Mouse (Mus musculus) forebrain, embryonic 14.5 days (tissue): Measurements from ENCODE around the gene Aup1. TPM values are rescaled to one million over a fixed set of nuclear protein-coding genes. Genes with fewer than 3 reads are reported as not detected.

ENCODE experiments used
- ATAC-seq: fragments of 200-750 bp; cut with Nextera tagmentation; 2 replicates; pipeline ENCODE4 v1.8.0; 2017; ENCODE audit warnings: mild to moderate bottlenecking, moderate library complexity
- DNase-seq: peaks from one replicate; pipeline ENCODE4 v3.0.0-alpha.2; 2015; ENCODE audit warnings: low spot score
- H3K27ac ChIP-seq: fragments of 300-500 bp; sonication (generic); 2 replicates; pipeline ENCODE4 v1.5.1; 2014; ENCODE audit warnings: low read depth, mild to moderate bottlenecking, control low read depth, low read length, moderate library complexity
- H3K27me3 ChIP-seq: fragments of 300-500 bp; sonication (generic); replicated peaks from 2 replicates; pipeline ENCODE4 v1.6.1; 2014; ENCODE audit warnings: low read length, control low read depth, mixed read lengths; ENCODE audit not compliant: control insufficient read depth, insufficient read depth
- H3K36me3 ChIP-seq: fragments of 300-500 bp; sonication (generic); 2 replicates; pipeline ENCODE4 v1.6.1; 2014; ENCODE audit warnings: low read length, control low read depth; ENCODE audit not compliant: control insufficient read depth, insufficient read depth
- H3K4me1 ChIP-seq: fragments of 300-500 bp; sonication (generic); 2 replicates; pipeline ENCODE4 v1.6.1; 2014; ENCODE audit warnings: antibody characterized with exemption, low read length, control low read depth; ENCODE audit not compliant: control insufficient read depth, insufficient read depth
- H3K4me2 ChIP-seq: fragments of 300-500 bp; sonication (generic); 2 replicates; pipeline ENCODE4 v1.6.1; 2014; ENCODE audit warnings: mild to moderate bottlenecking, control low read depth, low read length
- H3K4me3 ChIP-seq: fragments of 300-500 bp; sonication (generic); 2 replicates; pipeline ENCODE4 v1.5.1; 2014; ENCODE audit warnings: low read depth, low read length, control low read depth
- H3K9ac ChIP-seq: fragments of 300-500 bp; sonication (generic); 2 replicates; pipeline ENCODE4 v1.6.1; 2014; ENCODE audit warnings: mild to moderate bottlenecking, low read length, control low read depth, moderate library complexity
- H3K9me3 ChIP-seq: fragments of 300-500 bp; sonication (generic); replicated peaks from 2 replicates; pipeline ENCODE4 v1.6.1; 2016; ENCODE audit warnings: low read length, control low read depth, mixed read lengths; ENCODE audit not compliant: control insufficient read depth
- WGBS: fragments of 180-500 bp; shearing (Covaris S2); extraction: QIAGEN DNeasy Blood & Tissue Kit; methylation state at CpG from one replicate; pipeline ENCODE4 v1.1.7; 2014; 5-methylcytosine and 5-hydroxymethylcytosine counted together
- polyA plus RNA-seq: library from polyadenylated mRNA; unstranded; fragments of >200 nt; fragmentation: Nextera tagmentation; extraction: Ambion mirVana; gene quantifications from 2 replicates; pipeline ENCODE4 v1.2.1, GENCODE M21; 2014

Gene Aup1
- polyA plus RNA-seq, 1 experiment from 2014 or later: 101 TPM

DNA sequence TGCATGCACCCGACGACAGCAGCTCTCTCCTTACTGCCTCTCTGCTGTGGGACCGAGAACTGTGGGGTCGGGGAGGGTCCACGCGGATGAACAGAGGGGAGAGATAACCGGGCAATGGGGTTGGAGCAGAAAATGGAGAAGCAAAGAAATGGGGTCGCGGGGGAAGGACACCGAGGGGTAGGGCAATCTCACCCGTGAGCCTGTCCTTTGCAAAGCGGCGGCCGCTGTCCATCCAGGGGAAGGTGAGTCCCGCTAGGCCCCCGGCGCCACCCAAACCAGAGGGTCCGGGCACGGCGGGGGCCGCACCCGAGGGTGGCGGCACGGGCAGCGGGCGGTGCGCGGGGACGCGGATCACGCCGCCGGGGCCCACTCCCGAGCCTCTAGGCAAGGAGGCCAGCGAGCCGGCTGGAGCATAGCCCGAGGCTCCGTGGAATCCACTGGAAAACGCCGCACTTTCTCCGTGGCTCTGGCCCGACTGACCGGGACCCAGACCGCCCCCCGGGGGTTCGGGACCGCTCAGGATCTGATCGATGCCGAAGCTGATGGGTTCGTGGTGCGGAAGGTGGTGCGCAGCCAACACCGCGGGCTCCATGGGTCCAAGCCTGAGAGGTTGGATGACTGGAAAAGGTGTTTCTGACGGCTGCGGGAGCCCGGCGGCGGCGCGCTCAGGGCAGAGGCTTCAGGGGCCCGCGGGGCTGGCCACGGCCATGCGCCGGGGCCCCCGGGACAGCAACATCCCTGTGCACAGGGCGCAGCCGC, 15.3 kb downstream of the Aup1 start:
- Histone ChIP-seq H3K9ac (no peak overlapping the region), H3K4me3 (0 out of 2 replicates have a peak overlapping the region, but pooled peaks have one; percentile 9), H3K27ac (no peak overlapping the region), H3K36me3 (no peaks in the 10 kb centered on the region), H3K4me2 (0 out of 2 replicates have a peak overlapping the region, but pooled peaks have one; percentile 16), H3K9me3 (no peaks in the 10 kb centered on the region), H3K27me3 (peaks cover 91% of the 10 kb centered on the region), H3K4me1 (no peaks in the 10 kb centered on the region; the same call in 1 of the 2 replicates)
- WGBS: 1% methylated on average over 51 of the region's 69 CpGs
- ATAC-seq: 0 out of 2 replicates have a peak, but pooled peaks have one; percentile 16
- DNase-seq: no peak

DNA sequence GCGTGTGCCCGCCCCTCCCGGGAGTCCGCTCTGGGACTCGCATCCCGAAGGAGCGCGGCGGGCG, 15.8 kb downstream of the Aup1 start, which contains the start of gene Tlx2:
Gene Tlx2, minus strand, starts transcription at position 47 of the 64 bp plus-strand sequence.
- H3K4me3 ChIP-seq: 0 out of 2 replicates have a peak within 1 kb of the TSS, but pooled peaks have one; percentile 9
- no peaks in the 10 kb centered on the region for H3K9me3 ChIP-seq
- no peak for DNase-seq
- H3K4me2 ChIP-seq: 0 out of 2 replicates have a peak within 1 kb of the TSS, but pooled peaks have one; percentile 16
- H3K4me1 ChIP-seq: no peaks in the 10 kb centered on the region; the same call in 1 of the 2 replicates
- H3K9ac ChIP-seq: no peak within 1 kb of the TSS
- peaks cover 90% of the 10 kb centered on the region for H3K27me3 ChIP-seq
- WGBS: 0% methylated on average over 10 of the region's 10 CpGs
- no peaks in the 10 kb centered on the region for H3K36me3 ChIP-seq
- ATAC-seq: no peak
- no peak within 1 kb of the TSS for H3K27ac ChIP-seq

DNA sequence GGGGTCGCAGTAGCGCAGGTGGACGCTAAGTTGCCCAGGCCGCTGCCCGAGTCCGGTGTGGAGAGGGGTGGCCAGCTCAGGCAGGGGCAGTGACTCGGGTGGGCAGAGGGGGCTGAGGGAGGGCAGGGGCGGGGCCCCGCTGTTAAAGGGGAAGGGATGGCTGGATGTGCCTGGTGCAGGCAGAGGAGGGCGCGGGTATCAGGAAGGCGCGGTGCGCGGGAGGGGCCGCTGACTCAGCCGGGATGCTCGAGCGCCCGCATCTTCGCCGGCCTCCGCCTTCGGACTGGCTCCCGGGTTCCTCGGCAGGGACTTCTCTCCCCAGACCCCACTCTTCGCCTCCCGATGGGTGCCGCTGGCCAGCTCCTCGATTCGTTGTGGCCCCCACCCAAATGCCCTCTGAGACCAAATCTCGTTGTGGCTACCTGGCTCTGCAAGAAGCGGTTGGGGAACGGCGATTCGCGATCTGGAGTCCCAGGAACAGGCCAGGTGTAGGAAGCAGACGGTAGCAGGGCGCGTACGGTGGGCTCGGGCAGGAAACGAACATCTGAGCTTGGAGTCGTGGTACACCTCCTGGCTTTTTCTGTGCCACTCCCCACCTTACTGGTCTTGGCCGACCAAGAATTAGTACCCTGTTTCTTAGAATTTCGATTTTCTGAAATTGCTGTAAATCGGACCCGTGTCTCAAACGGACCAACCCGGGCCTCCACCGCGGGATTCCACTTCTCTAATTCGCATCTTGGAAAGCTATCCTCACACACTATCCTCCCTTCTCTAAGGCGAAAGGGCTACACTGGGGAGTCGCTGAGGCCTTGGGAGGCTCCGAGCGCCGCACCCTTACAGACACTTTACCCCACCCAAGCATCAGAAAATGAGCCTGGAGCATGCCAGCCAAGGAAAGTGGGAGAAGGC, 16.2 kb downstream of the Aup1 start:
- Histone ChIP-seq H3K4me2 (0 out of 2 replicates have a peak overlapping the region, but pooled peaks have one; percentile 16), H3K4me1 (no peaks in the 10 kb centered on the region; the same call in 1 of the 2 replicates), H3K27me3 (peaks cover 89% of the 10 kb centered on the region), H3K4me3 (0 out of 2 replicates have a peak overlapping the region, but pooled peaks have one; percentile 9), H3K9ac (no peak overlapping the region), H3K27ac (no peak overlapping the region), H3K36me3 (no peaks in the 10 kb centered on the region), H3K9me3 (no peaks in the 10 kb centered on the region)
- peak; percentile 38 for DNase-seq
- WGBS: under 1% methylated on average over 55 of the region's 58 CpGs
- ATAC-seq: 0 out of 2 replicates have a peak, but pooled peaks have one; percentile 9

DNA sequence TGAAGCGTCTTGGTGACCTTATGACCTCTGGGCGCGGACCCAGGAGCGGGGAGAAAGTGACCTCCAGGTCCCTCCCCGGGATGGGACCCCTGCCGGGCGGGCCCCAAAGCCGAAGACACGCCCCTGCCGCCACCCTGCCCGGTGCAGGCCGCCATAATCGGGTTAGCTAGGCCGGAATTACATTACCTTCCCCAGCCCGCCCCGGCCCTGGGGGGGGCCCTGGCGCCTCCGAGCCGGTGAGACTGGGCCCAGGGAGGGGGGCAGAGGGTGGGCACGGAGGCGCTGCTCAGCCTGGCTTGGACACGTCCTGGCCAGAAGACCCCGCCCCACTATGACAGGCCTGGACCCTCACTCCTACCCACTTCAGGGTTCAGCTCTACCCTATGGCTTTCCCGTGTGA, 16.9 kb downstream of the Aup1 start:
- no peak overlapping the region for H3K4me2 ChIP-seq

DNA sequence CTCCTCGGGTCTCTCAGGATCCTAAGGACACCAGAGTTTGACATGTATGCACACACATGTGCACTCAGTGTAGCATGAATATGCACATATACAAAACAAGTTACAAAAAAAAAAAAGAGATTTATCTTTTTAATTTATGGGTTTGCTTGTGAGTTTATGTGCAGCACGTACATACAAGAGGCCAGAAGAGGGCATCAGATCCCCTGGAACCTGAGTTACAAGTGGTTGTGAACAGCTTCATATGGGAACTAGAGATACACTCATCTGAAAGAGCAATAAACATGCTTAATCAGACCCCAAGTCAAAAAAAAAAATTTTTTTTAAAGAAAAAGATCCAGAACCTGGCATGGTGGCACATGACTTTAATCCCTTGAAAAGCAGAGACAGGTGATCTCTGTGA, 20.7 kb downstream of the Aup1 start:
- DNase-seq (no peak), ATAC-seq (no peak)
- Histone ChIP-seq H3K36me3 (peaks cover 4% of the 10 kb centered on the region; the same call in 1 of the 2 replicates), H3K9me3 (no peaks in the 10 kb centered on the region), H3K27ac (no peak overlapping the region), H3K27me3 (peaks cover 56% of the 10 kb centered on the region), H3K4me3 (no peak overlapping the region), H3K4me1 (peaks cover 5% of the 10 kb centered on the region), H3K4me2 (no peak overlapping the region), H3K9ac (no peak overlapping the region)
- 17% methylated on average over 2 of the region's 2 CpGs for WGBS

More for the DNA sequence above, 16.9 kb downstream of the Aup1 start:
- Histone ChIP-seq H3K4me1 (no peaks in the 10 kb centered on the region; the same call in 1 of the 2 replicates), H3K27me3 (peaks cover 89% of the 10 kb centered on the region), H3K4me3 (no peak overlapping the region), H3K36me3 (no peaks in the 10 kb centered on the region), H3K9me3 (no peaks in the 10 kb centered on the region), H3K27ac (no peak overlapping the region), H3K9ac (no peak overlapping the region)
- DNase-seq (no peak), ATAC-seq (peak; percentile 24; the same call in 1 of the 2 replicates)
- WGBS: under 1% methylated on average over 24 of the region's 24 CpGs

DNA sequence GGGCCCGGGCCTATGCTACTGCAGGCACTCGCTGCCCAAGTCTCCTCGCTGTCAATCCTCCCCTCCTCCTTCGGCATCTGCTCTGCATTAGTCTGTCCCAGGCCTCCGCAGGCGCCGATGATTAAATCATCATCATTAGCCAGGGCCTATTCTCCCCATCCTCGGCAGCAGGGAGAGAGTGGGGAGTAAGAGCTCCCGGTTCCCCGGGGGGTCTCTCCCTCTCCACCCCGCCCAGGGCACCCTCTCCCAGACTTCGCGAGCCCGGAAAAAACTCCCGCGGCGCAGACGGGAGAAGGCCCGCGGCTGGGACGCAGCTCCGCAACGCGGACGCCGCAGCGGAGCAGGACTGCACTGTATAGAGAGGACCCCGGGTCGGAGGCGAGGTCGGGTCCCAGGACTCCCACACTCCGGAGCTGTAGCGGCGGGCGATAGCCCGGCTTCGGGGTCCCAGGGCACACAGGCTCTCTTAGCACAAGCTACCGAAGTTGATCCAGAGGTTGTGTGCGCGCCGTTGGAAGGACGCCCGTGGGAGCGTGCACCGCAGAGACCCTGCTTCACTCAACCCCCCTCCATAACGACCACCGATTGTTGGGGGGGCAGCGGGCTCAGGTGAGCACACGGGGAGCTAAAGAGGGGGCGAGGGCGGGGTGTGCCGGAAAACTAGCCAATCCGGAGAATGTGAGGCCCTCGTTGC, 23.5 kb downstream of the Aup1 start, which contains the start of gene Pcgf1:
Gene Pcgf1, plus strand, starts transcription at position 240 of the 694 bp plus-strand sequence.
- WGBS: 0% methylated on average over 51 of the region's 54 CpGs
- H3K27me3 ChIP-seq: peaks cover 35% of the 10 kb centered on the region

DNA sequence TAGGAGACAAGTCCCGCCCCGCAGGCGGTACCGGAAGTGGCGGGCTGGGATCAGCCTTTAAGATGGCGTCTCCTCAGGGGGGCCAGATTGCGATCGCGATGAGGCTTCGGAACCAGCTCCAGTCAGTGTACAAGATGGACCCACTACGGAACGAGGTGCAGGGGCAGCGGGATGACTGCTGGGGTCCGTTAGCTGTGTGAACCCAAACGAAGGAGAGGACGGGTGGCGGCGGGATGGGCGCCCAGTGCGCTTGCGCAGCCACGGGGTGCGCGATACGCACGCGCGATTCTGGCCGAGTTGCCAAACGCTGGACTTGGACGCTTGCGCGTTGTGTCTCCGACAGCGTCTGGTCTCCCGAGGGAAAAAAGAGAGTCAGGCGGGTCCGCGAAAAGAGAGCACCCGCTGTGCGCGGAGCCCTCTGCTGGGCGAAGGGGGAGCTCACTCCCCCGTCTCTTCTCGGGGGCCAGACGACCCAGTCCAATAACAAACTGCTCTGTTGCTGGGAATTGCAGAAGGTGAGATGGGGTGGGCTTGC, 24.1 kb downstream of the Aup1 start:
- Histone ChIP-seq H3K9me3 (no peaks in the 10 kb centered on the region), H3K36me3 (peaks cover 22% of the 10 kb centered on the region), H3K27me3 (peaks cover 36% of the 10 kb centered on the region), H3K27ac (peak overlapping the region; percentile 89), H3K4me1 (peaks cover 5% of the 10 kb centered on the region; the same call in 1 of the 2 replicates), H3K4me2 (peak overlapping the region; percentile 97), H3K9ac (peak overlapping the region; percentile 80), H3K4me3 (peak overlapping the region; percentile 72)
- WGBS: under 1% methylated on average over 46 of the region's 46 CpGs
- ATAC-seq (peak; percentile 96), DNase-seq (peak; percentile 99)

More for the DNA sequence above, 23.5 kb downstream of the Aup1 start, which contains the start of gene Pcgf1:
- Histone ChIP-seq H3K27ac (peak within 1 kb of the TSS; percentile 89), H3K4me2 (peak within 1 kb of the TSS; percentile 97), H3K4me3 (peak within 1 kb of the TSS; percentile 72), H3K9me3 (no peaks in the 10 kb centered on the region), H3K4me1 (peaks cover 5% of the 10 kb centered on the region; the same call in 1 of the 2 replicates), H3K36me3 (peaks cover 22% of the 10 kb centered on the region), H3K9ac (peak within 1 kb of the TSS; percentile 80)
- DNase-seq: peak; percentile 49
- peak; percentile 66 for ATAC-seq

DNA sequence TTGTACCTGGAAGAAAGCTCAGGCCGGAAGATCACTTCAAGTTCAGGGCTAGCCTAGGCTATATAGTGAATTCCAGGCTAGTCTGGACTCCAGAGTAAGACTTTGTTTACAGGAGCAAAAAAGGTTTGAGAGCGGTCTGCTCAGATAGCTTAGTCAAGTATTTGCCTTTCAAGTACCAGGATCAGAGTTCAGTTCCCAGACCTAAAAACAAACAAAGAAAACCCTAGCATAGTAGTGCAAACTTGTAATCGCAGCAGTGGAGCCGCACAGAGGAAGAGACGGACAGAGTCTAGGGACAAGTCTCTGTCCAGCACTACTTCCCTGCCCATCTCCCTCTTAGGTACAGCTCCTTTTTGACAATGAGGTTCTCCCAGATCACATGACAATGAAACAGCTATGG, 25.9 kb downstream of the Aup1 start:
- Histone ChIP-seq H3K9ac (no peak overlapping the region), H3K4me1 (peaks cover 5% of the 10 kb centered on the region; the same call in 1 of the 2 replicates), H3K27ac (no peak overlapping the region), H3K4me2 (no peak overlapping the region), H3K4me3 (no peak overlapping the region), H3K9me3 (no peaks in the 10 kb centered on the region), H3K27me3 (peaks cover 41% of the 10 kb centered on the region), H3K36me3 (peaks cover 22% of the 10 kb centered on the region)
- WGBS: 97% methylated on average over 5 of the region's 5 CpGs
- DNase-seq (no peak), ATAC-seq (no peak)
